Mouse (Mus musculus): ENCODE data around the gene Stat2.
A peak's percentile ranks its signal among the peaks of the same experiment; 100 is the strongest.
"Not testable (repeated sequence)": the region's sequence is repeated elsewhere in the genome, so short reads cannot be mapped to it uniquely, and the experiment has no call there.

Gene Stat2

GRCm38 (mm10) chr10:128302357-128302756 lies 32.0 kb downstream of the Stat2 start:
- no peak for DNase-seq

GRCm38 (mm10) chr10:128302785-128303125 lies 32.4 kb downstream of the Stat2 start:
- DNase-seq, result no peak

GRCm38 (mm10) chr10:128303126-128304021 lies 33.0 kb downstream of the Stat2 start, which contains the start of gene Pan2:
Gene Pan2 (plus strand): TSS chr10:128303335.
- peak; percentile 100 for DNase-seq

GRCm38 (mm10) chr10:128309654-128310053 lies 39.3 kb downstream of the Stat2 start:
- DNase-seq, result no peak

GRCm38 (mm10) chr10:128310177-128310576 lies 39.8 kb downstream of the Stat2 start:
- peak; percentile 69 to 81 for DNase-seq

GRCm38 (mm10) chr10:128310902-128311301 lies 40.5 kb downstream of the Stat2 start:
- DNase-seq, result no peak

GRCm38 (mm10) chr10:128315578-128315977 lies 45.2 kb downstream of the Stat2 start:
- DNase-seq, result no peak

- DNase-seq, result no peak
These were observed 51.3 kb downstream of the Stat2 start for GRCm38 (mm10) chr10:128321641-128322040.

GRCm38 (mm10) chr10:128322141-128323108 lies 52.1 kb downstream of the Stat2 start, which contains the start of gene Cnpy2:
Gene Cnpy2 (plus strand): TSS chr10:128322459.
- DNase-seq, result peak; percentile 87 to 88

- DNase-seq, result no peak
These were observed 53.2 kb downstream of the Stat2 start for GRCm38 (mm10) chr10:128323516-128323915.

- no peak for DNase-seq
These were observed 56.5 kb downstream of the Stat2 start for GRCm38 (mm10) chr10:128326825-128327224.

- DNase-seq, result no peak
These were observed 57.3 kb downstream of the Stat2 start for GRCm38 (mm10) chr10:128327610-128328009.

GRCm38 (mm10) chr10:128332358-128333249 lies 62.2 kb downstream of the Stat2 start:
- DNase-seq, result not testable (repeated sequence)

GRCm38 (mm10) chr10:128335582-128335981 lies 65.2 kb downstream of the Stat2 start:
- peak; percentile 86 to 89 for DNase-seq

- no peak for DNase-seq
These were observed 65.8 kb downstream of the Stat2 start for GRCm38 (mm10) chr10:128336195-128336594.

- DNase-seq, result no peak
These were observed 66.2 kb downstream of the Stat2 start for GRCm38 (mm10) chr10:128336597-128336996.

GRCm38 (mm10) chr10:128337306-128338181 lies 67.2 kb downstream of the Stat2 start, which contains the start of gene Cs:
Gene Cs (plus strand): TSS chr10:128337734.
- peak; percentile 98 to 99 for DNase-seq

- DNase-seq, result no peak
These were observed 68.1 kb downstream of the Stat2 start for GRCm38 (mm10) chr10:128338415-128338814.

GRCm38 (mm10) chr10:128338948-128339347 lies 68.6 kb downstream of the Stat2 start:
- no peak for DNase-seq

- DNase-seq, result no peak
These were observed 69.9 kb downstream of the Stat2 start for GRCm38 (mm10) chr10:128340257-128340656.
